Mouse (Mus musculus) myocyte (in vitro differentiated cells): ENCODE measurements at regions not wholly inside any gene's neighbourhood (a gene's known extent, or its start where the extent isn't known, plus 50 kb on each side); places are given as distances from the start of the nearest gene placed in this dataset.
"Not testable (repeated sequence)": the region's sequence is repeated elsewhere in the genome, so short reads cannot be mapped to it uniquely, and the experiment has no call there.

Source experiments
- H3K27me3 ChIP-seq: one replicate; pipeline ENCODE4 v1.6.1; 2011; ENCODE audit not compliant: control insufficient read depth, insufficient read depth, insufficient read length
- H3K36me3 ChIP-seq: one replicate; pipeline ENCODE4 v1.6.1; 2011; ENCODE audit not compliant: control insufficient read depth, insufficient read depth
- H3K4me2 ChIP-seq: one replicate; pipeline ENCODE4 v1.6.1; 2011; ENCODE audit warnings: low read depth, control low read depth
- H3K4me3 ChIP-seq: one replicate; pipeline ENCODE4 v1.5.1; 2011; ENCODE audit warnings: mild to moderate bottlenecking, control low read depth, moderate library complexity
- H3K79me2 ChIP-seq: one replicate; pipeline ENCODE4 v1.6.1; 2011; ENCODE audit not compliant: control insufficient read depth, insufficient read depth
- H3ac ChIP-seq: one replicate; pipeline ENCODE4 v1.6.1; 2011; ENCODE audit not compliant: control insufficient read depth, insufficient read length
- CEBPB ChIP-seq: IDR thresholded peaks from 2 replicates; pipeline ENCODE4 v1.6.1; 2011; ENCODE audit warnings: mild to moderate bottlenecking, moderate library complexity; ENCODE audit not compliant: poor library complexity, insufficient read depth, severe bottlenecking
- E2F4 ChIP-seq: IDR thresholded peaks from one replicate; pipeline ENCODE4 v1.6.1; 2011; ENCODE audit warnings: mild to moderate bottlenecking, control low read depth, moderate library complexity; ENCODE audit not compliant: insufficient read depth
- MAX ChIP-seq: IDR thresholded peaks from one replicate; pipeline ENCODE4 v1.6.1; 2011; ENCODE audit warnings: low read depth, mild to moderate bottlenecking, control low read depth
- MYOD1 ChIP-seq, 3 experiments: IDR thresholded peaks; one replicate each; pipeline ENCODE4 v1.6.1; 2011; ENCODE audit warnings: control low read depth in 2 of 3, low read depth in 2 of 3, mild to moderate bottlenecking in 2 of 3, moderate library complexity in 1 of 3; ENCODE audit not compliant: insufficient read length in 2 of 3, control insufficient read depth in 1 of 3
- POLR2A ChIP-seq: IDR thresholded peaks from one replicate; pipeline ENCODE4 v1.6.1; 2011; ENCODE audit warnings: low read depth, mild to moderate bottlenecking, control low read depth, moderate library complexity; ENCODE audit not compliant: insufficient read length
- POLR2AphosphoS2 ChIP-seq: IDR thresholded peaks from one replicate; pipeline ENCODE4 v1.6.1; 2011; ENCODE audit warnings: low read depth, control low read depth; ENCODE audit not compliant: insufficient read length
- REST ChIP-seq: IDR thresholded peaks from one replicate; pipeline ENCODE4 v1.6.1; 2011; ENCODE audit warnings: mild to moderate bottlenecking, control low read depth, moderate library complexity; ENCODE audit not compliant: insufficient read depth, insufficient read length
- SRF ChIP-seq: IDR thresholded peaks from one replicate; pipeline ENCODE4 v1.6.1; 2011; ENCODE audit warnings: low read depth; ENCODE audit not compliant: control insufficient read depth, insufficient read length
- TCF12 ChIP-seq: IDR thresholded peaks from one replicate; pipeline ENCODE4 v1.6.1; 2011; ENCODE audit warnings: mild to moderate bottlenecking, control low read depth; ENCODE audit not compliant: poor library complexity, insufficient read depth, severe bottlenecking
- TCF3 ChIP-seq: IDR thresholded peaks from one replicate; pipeline ENCODE4 v1.6.1; 2011; ENCODE audit warnings: low read depth, control low read depth; ENCODE audit not compliant: insufficient read length
- USF1 ChIP-seq: IDR thresholded peaks from one replicate; pipeline ENCODE4 v1.6.1; 2011; ENCODE audit warnings: low read depth, mild to moderate bottlenecking, control low read depth, moderate library complexity

GRCm38 (mm10) chr4:3497392-3497791, 312.2 kb upstream of the Vmn1r3 start:
- H3K27me3 ChIP-seq, H3ac ChIP-seq, H3K36me3 ChIP-seq, H3K79me2 ChIP-seq, H3K4me2 ChIP-seq, H3K4me3 ChIP-seq: not testable (repeated sequence)

GRCm38 (mm10) chr4:3495987-3496386, 310.8 kb upstream of the Vmn1r3 start:
- not testable (repeated sequence) for H3K36me3 ChIP-seq, H3ac ChIP-seq, H3K4me2 ChIP-seq, H3K79me2 ChIP-seq, H3K27me3 ChIP-seq, H3K4me3 ChIP-seq

- H3K4me2 ChIP-seq, H3K4me3 ChIP-seq, H3ac ChIP-seq, H3K27me3 ChIP-seq, H3K36me3 ChIP-seq, H3K79me2 ChIP-seq: not testable (repeated sequence)
Measured at GRCm38 (mm10) chr4:3494123-3494681, 309.0 kb upstream of the Vmn1r3 start.

- not testable (repeated sequence) for H3K4me2 ChIP-seq, H3K79me2 ChIP-seq, H3ac ChIP-seq, H3K27me3 ChIP-seq, H3K36me3 ChIP-seq, H3K4me3 ChIP-seq
Measured at GRCm38 (mm10) chr4:3490901-3491300, 305.7 kb upstream of the Vmn1r3 start.

DNA sequence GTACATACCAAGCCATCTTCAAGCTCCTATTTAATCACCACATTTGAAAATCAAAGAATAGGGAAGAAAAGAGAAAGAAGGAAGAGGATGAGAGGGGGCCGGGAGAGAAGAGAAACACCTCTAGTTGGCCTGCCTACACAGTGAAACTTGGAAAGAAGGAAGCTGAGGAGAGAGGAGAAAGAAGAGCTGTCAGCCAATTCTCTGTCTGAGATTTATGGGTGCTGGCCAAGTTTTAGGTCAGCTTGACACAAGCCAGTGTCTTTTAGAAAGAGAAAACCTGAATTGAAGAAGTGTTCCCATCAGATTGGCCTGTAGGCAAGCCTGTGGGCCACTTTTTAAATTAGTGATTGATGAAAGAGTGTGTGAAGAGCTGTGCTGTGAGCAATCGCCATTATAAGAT, 296.9 kb upstream of the Vmn1r3 start:
- TF ChIP-seq POLR2AphosphoS2 (no peak), MYOD1 (IDR thresholded peaks at IDR 0.05; ENCODE audit: control insufficient read depth in 1 of 3, insufficient read length in 2 of 3, low read depth in 2 of 3) (no peak), E2F4 (no peak), TCF3 (no peak), POLR2A (no peak), MAX (no peak), REST (no peak), SRF (no peak), CEBPB (no peak), USF1 (no peak), TCF12 (no peak)
- no peaks in the 10 kb centered on the region for H3K79me2 ChIP-seq
- no peak overlapping the region for H3ac ChIP-seq
- H3K4me3 ChIP-seq = no peak overlapping the region
- H3K36me3 ChIP-seq = no peaks in the 10 kb centered on the region
- no peaks in the 10 kb centered on the region for H3K27me3 ChIP-seq
- H3K4me2 ChIP-seq = no peak overlapping the region

DNA sequence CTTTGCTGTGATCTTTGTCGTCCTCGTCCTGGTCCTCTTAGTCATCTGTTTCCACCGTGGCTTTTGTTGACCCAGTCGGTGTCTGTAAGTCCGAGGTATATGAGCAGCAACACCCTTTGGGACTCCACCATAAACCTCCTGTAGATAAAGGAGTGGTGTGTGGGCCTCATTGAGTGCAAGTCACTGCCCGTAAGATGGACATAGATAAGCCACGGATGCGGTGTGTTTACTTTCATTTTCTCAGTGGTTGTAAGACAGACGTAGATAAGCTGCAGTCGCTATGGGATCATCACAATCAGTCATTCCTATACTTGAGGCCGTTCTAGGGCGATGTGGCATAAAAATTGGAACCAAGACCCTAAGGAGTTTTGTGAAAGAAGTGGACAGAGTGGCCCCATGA, 271.6 kb upstream of the Vmn1r3 start:
- H3K27me3 ChIP-seq = no peaks in the 10 kb centered on the region
- H3K36me3 ChIP-seq = no peaks in the 10 kb centered on the region
- TF ChIP-seq POLR2A (no peak), POLR2AphosphoS2 (no peak), TCF12 (no peak), MYOD1 (IDR thresholded peaks at IDR 0.05; ENCODE audit: control insufficient read depth in 1 of 3, insufficient read length in 2 of 3, low read depth in 2 of 3) (no peak)
- no peak overlapping the region for H3K4me3 ChIP-seq
- H3ac ChIP-seq = no peak overlapping the region
- H3K4me2 ChIP-seq = no peak overlapping the region
- no peaks in the 10 kb centered on the region for H3K79me2 ChIP-seq

GRCm38 (mm10) chr4:3437380-3437779, 252.2 kb upstream of the Vmn1r3 start:
- H3K27me3 ChIP-seq, H3K79me2 ChIP-seq, H3K36me3 ChIP-seq, H3ac ChIP-seq, H3K4me2 ChIP-seq, H3K4me3 ChIP-seq: not testable (repeated sequence)
